Comparison of ENCODE assay signal across 10 mouse cellular contexts in genomic region chr4:64832882-64833281, GRCm38 (mm10).
DNase-seq lines count a peak whose midpoint lies in the region; ATAC-seq and TF ChIP-seq lines count a peak whose summit lies in the region.
"Had no signal": no experiment of that assay in that cellular context is flagged by ENCODE, and none has a peak within 500 bp of the region (broad histone marks: within the 10 kb centered on the region; RNA-seq: fewer than 3 reads in every experiment).

No protein-coding gene starts in this region.

- ATAC-seq in forebrain, embryonic 12.5 days (ENCODE audit: low FRiP score), result peak; percentile 64; the same call in 1 of the 2 replicates
- no peak for ATAC-seq in forebrain, embryonic 15.5 days (replicated peaks)
- no peak for ATAC-seq in liver, embryonic 12.5 days
- ATAC-seq in lung, postnatal 0 days, result no peak

- no peaks in the 10 kb centered on the region for H3K4me1 ChIP-seq in forebrain, embryonic 12.5 days
- H3K4me1 ChIP-seq in forebrain, embryonic 15.5 days, result no peaks in the 10 kb centered on the region
- no peaks in the 10 kb centered on the region for H3K4me1 ChIP-seq in liver, adult 2 months (ENCODE audit: control insufficient read depth, insufficient read depth, low read length)
- H3K4me1 ChIP-seq in liver, embryonic 12.5 days, result no peaks in the 10 kb centered on the region
- H3K4me1 ChIP-seq in lung, postnatal 0 days (ENCODE audit: insufficient read depth, low read depth, low read length), result no peaks in the 10 kb centered on the region
- H3K4me1 ChIP-seq: liver, embryonic 13.5 days had no signal

- no peaks in the 10 kb centered on the region for H3K9me3 ChIP-seq in forebrain, embryonic 12.5 days
- H3K9me3 ChIP-seq in forebrain, embryonic 15.5 days, result no peaks in the 10 kb centered on the region
- no peaks in the 10 kb centered on the region for H3K9me3 ChIP-seq in liver, embryonic 12.5 days (replicated peaks)
- no peaks in the 10 kb centered on the region for H3K9me3 ChIP-seq in lung, postnatal 0 days (ENCODE audit: low read length)
- H3K9me3 ChIP-seq: G1E; liver, embryonic 13.5 days had no signal

- H3K27ac ChIP-seq in forebrain, embryonic 12.5 days, result no peak overlapping the region
- no peak overlapping the region for H3K27ac ChIP-seq in forebrain, embryonic 15.5 days (replicated peaks)
- H3K27ac ChIP-seq in liver, adult 2 months (replicated peaks; ENCODE audit: insufficient read depth, low read depth, low read length), result no peak overlapping the region
- no peak overlapping the region for H3K27ac ChIP-seq in liver, embryonic 12.5 days
- no peak overlapping the region for H3K27ac ChIP-seq in lung, postnatal 0 days (ENCODE audit: low read length)
- H3K27ac ChIP-seq: liver, embryonic 13.5 days had no signal

- 59% methylated on average over 2 of the region's 2 CpGs for WGBS in forebrain, embryonic 12.5 days
- WGBS in forebrain, embryonic 15.5 days, result 57% methylated on average over 2 of the region's 2 CpGs
- WGBS in liver, adult 2 months, result 51% methylated on average over 2 of the region's 2 CpGs
- WGBS in liver, embryonic 12.5 days (ENCODE audit: insufficient replicate concordance), result 35% methylated on average over 2 of the region's 2 CpGs
- 49% methylated on average over 2 of the region's 2 CpGs for WGBS in lung, postnatal 0 days

- H3K36me3 ChIP-seq in forebrain, embryonic 12.5 days (replicated peaks), result no peaks in the 10 kb centered on the region
- H3K36me3 ChIP-seq in forebrain, embryonic 15.5 days, result no peaks in the 10 kb centered on the region
- no peaks in the 10 kb centered on the region for H3K36me3 ChIP-seq in liver, adult 2 months (ENCODE audit: control insufficient read depth, insufficient read depth, low read length)
- no peaks in the 10 kb centered on the region for H3K36me3 ChIP-seq in liver, embryonic 12.5 days
- no peaks in the 10 kb centered on the region for H3K36me3 ChIP-seq in lung, postnatal 0 days (ENCODE audit: insufficient read depth, low read length)
- H3K36me3 ChIP-seq: G1E; liver, embryonic 13.5 days had no signal

- H3K4me2 ChIP-seq in forebrain, embryonic 12.5 days, result no peak overlapping the region
- no peak overlapping the region for H3K4me2 ChIP-seq in forebrain, embryonic 15.5 days (replicated peaks)
- H3K4me2 ChIP-seq in liver, embryonic 12.5 days, result no peak overlapping the region
- H3K4me2 ChIP-seq in lung, postnatal 0 days (replicated peaks; ENCODE audit: low read depth, low read length), result no peak overlapping the region
- H3K4me2 ChIP-seq: liver, embryonic 13.5 days had no signal

- H3K4me3 ChIP-seq in forebrain, embryonic 12.5 days (replicated peaks), result no peak overlapping the region
- H3K4me3 ChIP-seq in forebrain, embryonic 15.5 days, result no peak overlapping the region
- H3K4me3 ChIP-seq in liver, adult 2 months (ENCODE audit: insufficient read depth, low read depth, low read length), result no peak overlapping the region
- H3K4me3 ChIP-seq in liver, embryonic 12.5 days, result no peak overlapping the region
- H3K4me3 ChIP-seq in lung, postnatal 0 days (ENCODE audit: low read depth, low read length), result no peak overlapping the region
- H3K4me3 ChIP-seq: liver, embryonic 13.5 days had no signal

- intact Hi-C loops in gastrocnemius, postnatal 36 days (cut with DNase I), result loop anchor here (5.0 to 10.0 kb wide), 2 partner anchors 664 to 752 kb away; no protein-coding TSS in a partner anchor

- H3K79me2 ChIP-seq in liver, adult 2 months (ENCODE audit: control insufficient read depth, insufficient read depth, low read length), result no peaks in the 10 kb centered on the region

- peak; percentile 11; the same call in 1 of the 2 replicates for TF ChIP-seq CTCF in liver, adult 2 months (IDR thresholded peaks at IDR 0.05; ENCODE audit: low read depth, low read length)
- peak; percentile 54 for TF ChIP-seq CTCF in lung, postnatal 0 days (IDR thresholded peaks at IDR 0.05)

- TF ChIP-seq EP300 in lung, postnatal 0 days (IDR thresholded peaks at IDR 0.05), result no peak

- H3K9ac ChIP-seq in forebrain, embryonic 12.5 days, result no peak overlapping the region
- no peak overlapping the region for H3K9ac ChIP-seq in forebrain, embryonic 15.5 days (replicated peaks)
- H3K9ac ChIP-seq in liver, adult 2 months (ENCODE audit: low read depth, low read length), result no peak overlapping the region
- no peak overlapping the region for H3K9ac ChIP-seq in liver, embryonic 12.5 days
- no peak overlapping the region for H3K9ac ChIP-seq in lung, postnatal 0 days (replicated peaks; ENCODE audit: low read depth)
- H3K9ac ChIP-seq: liver, embryonic 13.5 days had no signal

- H3K27me3 ChIP-seq in forebrain, embryonic 12.5 days, result no peaks in the 10 kb centered on the region
- no peaks in the 10 kb centered on the region for H3K27me3 ChIP-seq in forebrain, embryonic 15.5 days
- H3K27me3 ChIP-seq in liver, adult 2 months (ENCODE audit: control insufficient read depth, insufficient read depth, low read length), result no peaks in the 10 kb centered on the region
- H3K27me3 ChIP-seq in liver, embryonic 12.5 days (replicated peaks), result no peaks in the 10 kb centered on the region
- H3K27me3 ChIP-seq in lung, postnatal 0 days (replicated peaks; ENCODE audit: insufficient read depth, low read length), result no peaks in the 10 kb centered on the region
- H3K27me3 ChIP-seq: liver, embryonic 13.5 days had no signal

- no peak for TF ChIP-seq POLR2A in liver, adult 2 months (IDR thresholded peaks at IDR 0.05; ENCODE audit: extremely low read depth, insufficient read depth, low read length)

- peak; percentile 16 for DNase-seq in liver, adult 2 months (ENCODE audit: extremely low read depth, low read depth, low spot score)
- DNase-seq in cerebellum, postnatal 14 days, result peak; percentile 38 to 43
- DNase-seq in lung, postnatal 0 days (ENCODE audit: low spot score), result peak; percentile 8
- no peak for DNase-seq in gastrocnemius, postnatal 36 days
- DNase-seq in layer of hippocampus, adult 9-11 months, result no peak
- DNase-seq: liver, embryonic 13.5 days had no signal

Comparison
In these comparisons a context has a peak if more than half of its experiments do, and no peak if none do; other contexts are left out.
1. DNase-seq: peak in liver, adult 2 months (single experiment), cerebellum, postnatal 14 days (2 of 2) and lung, postnatal 0 days (single experiment); none in gastrocnemius, postnatal 36 days (0 of 2) and layer of hippocampus, adult 9-11 months (single experiment).